In genomic region chr1:77461877-77462615, GRCm38 (mm10) we compare ENCODE assay signal across 8 mouse cellular contexts. TPM values are rescaled to one million over a fixed set of nuclear protein-coding genes. Genes with fewer than 3 reads are reported as not detected.
DNase-seq lines count a peak whose midpoint lies in the region; ATAC-seq lines count a peak whose summit lies in the region.

No protein-coding gene starts in this region.

- no peaks in the 10 kb centered on the region for H3K27me3 ChIP-seq in forebrain, embryonic 16.5 days (replicated peaks; ENCODE audit: control insufficient read depth, insufficient read depth, low read length)

- H3K4me1 ChIP-seq in forebrain, embryonic 16.5 days (replicated peaks; ENCODE audit: control insufficient read depth, insufficient read depth, low read length) = peaks cover 19% of the 10 kb centered on the region

- 18% methylated on average over 3 of the region's 3 CpGs for WGBS in forebrain, embryonic 16.5 days

- peak; percentile 30 to 57 for DNase-seq in frontal cortex, postnatal 36 days (ENCODE audit: low spot score in 2 of 2)
- no peak for DNase-seq in frontal cortex, postnatal 10 days (ENCODE audit: low spot score in 2 of 2)
- peak; percentile 84 for DNase-seq in 3T3-L1 (ENCODE audit: low read depth, low spot score)
- DNase-seq in layer of hippocampus, adult 8-10 months (ENCODE audit: low spot score in 2 of 2) = peak; percentile 48
- no peak for DNase-seq in adrenal gland, adult 8-10 months
- no peak for DNase-seq in embryo, embryonic 11 days

- no peak for ATAC-seq in forebrain, embryonic 16.5 days
- no peak for ATAC-seq in megakaryocyte, adult 5-6 weeks (ENCODE audit: poor library complexity, severe bottlenecking)

- H3K4me2 ChIP-seq in forebrain, embryonic 16.5 days (ENCODE audit: low read length) = no peak overlapping the region

- H3K4me3 ChIP-seq in forebrain, embryonic 16.5 days (replicated peaks; ENCODE audit: low read length) = no peak overlapping the region

- no peaks in the 10 kb centered on the region for H3K36me3 ChIP-seq in forebrain, embryonic 16.5 days (ENCODE audit: control insufficient read depth, insufficient read depth)

- H3K9ac ChIP-seq in forebrain, embryonic 16.5 days (replicated peaks; ENCODE audit: low read depth, low read length) = no peak overlapping the region

- no peaks in the 10 kb centered on the region for H3K9me3 ChIP-seq in forebrain, embryonic 16.5 days (ENCODE audit: control insufficient read depth, low read length)

- H3K27ac ChIP-seq in forebrain, embryonic 16.5 days (ENCODE audit: low read length) = peak overlapping the region; percentile 11; the same call in 1 of the 2 replicates

RNA-seq across cellular contexts. Expression of gene Epha4, which starts 52.8 kb away (rescaled TPM):
- polyA plus RNA-seq in forebrain, embryonic 16.5 days (2015; fragmentation: Nextera tagmentation; extraction: Ambion mirVana) = 76.4 and 89.5 TPM in 2 replicates
- 100 to 1,000 TPM; 267 to 285 (median 281) TPM for total RNA-seq in layer of hippocampus, adult 8-10 months (2022)
- total RNA-seq in megakaryocyte, adult 5-6 weeks (2015) = 0.52 and 0.58 TPM in 2 replicates
- total RNA-seq in megakaryocyte, adult 5-6 weeks (2017) = 0.41 and 0.55 TPM in 2 replicates
- total RNA-seq in adrenal gland, adult 8-10 months (2022) = 1 to 10 TPM; 2.9 to 4.0 (median 3.4) TPM

Comparison
In these comparisons a context has a peak if more than half of its experiments do, and no peak if none do; other contexts are left out.
1. DNase-seq: peak in frontal cortex, postnatal 36 days (2 of 2), 3T3-L1 (single experiment) and layer of hippocampus, adult 8-10 months (2 of 2); none in frontal cortex, postnatal 10 days (0 of 2), adrenal gland, adult 8-10 months (single experiment) and embryo, embryonic 11 days (single experiment).
2. RNA of gene Epha4, which starts 52.8 kb away (total RNA-seq): 267 to 285 TPM in layer of hippocampus, adult 8-10 months; 2.9 to 4.0 TPM in adrenal gland, adult 8-10 months and 0.41 to 0.58 TPM in megakaryocyte, adult 5-6 weeks; every median in the first group is over 10 times any median in the second.